Mouse (Mus musculus) heart, postnatal 0 days (tissue): ENCODE measurements around the gene Cdk10.

Experiments
- CTCF ChIP-seq: IDR thresholded peaks from 2 replicates; pipeline ENCODE4 v1.5.1; 2016; ENCODE audit warnings: antibody characterized with exemption, control low read depth, low read depth
- EP300 ChIP-seq: IDR thresholded peaks from 2 replicates; pipeline ENCODE4 v1.6.1; 2016; ENCODE audit warnings: antibody characterized with exemption, low read depth

DNA sequence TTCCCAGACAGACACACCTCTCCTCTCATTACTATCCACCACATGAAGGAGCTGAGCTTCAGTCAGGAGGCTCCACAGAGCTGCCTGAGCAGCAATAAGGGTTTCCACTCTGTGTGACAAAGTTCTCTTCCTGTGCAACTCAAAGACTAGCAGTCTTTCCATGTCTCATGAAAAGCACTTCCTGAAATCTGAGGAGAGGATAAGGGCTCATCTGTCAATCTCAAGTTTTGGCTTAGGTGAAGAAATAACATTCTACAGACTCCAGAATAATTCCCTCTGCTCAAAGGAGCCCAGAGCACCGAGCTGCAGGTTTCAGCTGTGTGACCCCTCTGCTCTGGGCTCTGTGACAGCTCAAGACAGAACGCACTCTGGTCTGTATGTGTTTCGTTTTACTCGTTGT is 28.3 kb downstream of the Cdk10 start:
- TF ChIP-seq CTCF: no peak
- no peak for TF ChIP-seq EP300
